Mouse (Mus musculus) hindbrain, embryonic 11.5 days (tissue): ENCODE results near the gene Phf3. TPM values are rescaled to one million over a fixed set of nuclear protein-coding genes. Genes with fewer than 3 reads are reported as not detected.

Source experiments
- ATAC-seq: fragments of 200-750 bp; cut with Nextera tagmentation; 2 replicates; pipeline ENCODE4 v1.8.0; 2017; ENCODE audit warnings: mild to moderate bottlenecking, moderate TSS enrichment, moderate library complexity; ENCODE audit not compliant: low FRiP score
- DNase-seq: peaks from one replicate; pipeline ENCODE4 v3.0.0-alpha.2; 2015; ENCODE audit warnings: low spot score
- H3K27ac ChIP-seq: fragments of 300-500 bp; sonication (generic); 2 replicates; pipeline ENCODE4 v1.5.1; 2014; ENCODE audit warnings: mild to moderate bottlenecking, low read depth, low read length
- H3K27me3 ChIP-seq: fragments of 300-500 bp; sonication (generic); 2 replicates; pipeline ENCODE4 v1.6.1; 2014; ENCODE audit warnings: mild to moderate bottlenecking, low read length, moderate library complexity, mixed read lengths; ENCODE audit not compliant: control insufficient read depth, insufficient read depth
- H3K36me3 ChIP-seq: fragments of 300-500 bp; sonication (generic); 2 replicates; pipeline ENCODE4 v1.6.1; 2014; ENCODE audit warnings: mild to moderate bottlenecking, low read length, moderate library complexity, mixed read lengths; ENCODE audit not compliant: control insufficient read depth, insufficient read depth
- H3K4me1 ChIP-seq: fragments of 300-500 bp; sonication (generic); replicated peaks from 2 replicates; pipeline ENCODE4 v1.6.1; 2014; ENCODE audit warnings: low read length, mixed read lengths; ENCODE audit not compliant: control insufficient read depth, insufficient read depth
- H3K4me2 ChIP-seq: fragments of 300-500 bp; sonication (generic); replicated peaks from 2 replicates; pipeline ENCODE4 v1.6.1; 2014; ENCODE audit warnings: mild to moderate bottlenecking, low read depth, low read length
- H3K4me3 ChIP-seq: fragments of 300-500 bp; sonication (generic); 2 replicates; pipeline ENCODE4 v1.5.1; 2014; ENCODE audit warnings: low read depth, low read length
- H3K9ac ChIP-seq: fragments of 300-500 bp; sonication (generic); 2 replicates; pipeline ENCODE4 v1.6.1; 2014; ENCODE audit warnings: low read depth, low read length
- H3K9me3 ChIP-seq: fragments of 300-500 bp; sonication (generic); 2 replicates; pipeline ENCODE4 v1.6.1; 2016; ENCODE audit warnings: low read length; ENCODE audit not compliant: control insufficient read depth
- WGBS: fragments of 180-500 bp; shearing (Covaris S2); extraction: QIAGEN DNeasy Blood & Tissue Kit; methylation state at CpG from one replicate; pipeline ENCODE4 v1.1.7; 2014; 5-methylcytosine and 5-hydroxymethylcytosine counted together
- polyA plus RNA-seq: library from polyadenylated mRNA; unstranded; fragments of >200 nt; fragmentation: Nextera tagmentation; extraction: Ambion mirVana; gene quantifications from 2 replicates; pipeline ENCODE4 v1.2.1, GENCODE M21; 2014

Phf3 gene
- polyA plus RNA-seq, 1 experiment from 2014 or later: 58.0 TPM

- Histone ChIP-seq H3K4me2 (no peak overlapping the region), H3K9ac (no peak overlapping the region), H3K4me3 (no peak overlapping the region), H3K27me3 (no peaks in the 10 kb centered on the region), H3K9me3 (no peaks in the 10 kb centered on the region), H3K4me1 (no peaks in the 10 kb centered on the region), H3K36me3 (peaks cover 24% of the 10 kb centered on the region; the same call in 1 of the 2 replicates), H3K27ac (no peak overlapping the region)
- ATAC-seq (no peak), DNase-seq (no peak)
- 76% methylated on average over 7 of the region's 7 CpGs for WGBS
Measured at GRCm38 (mm10) chr1:30804919-30805318, 68.8 kb downstream of the Phf3 start.

- Histone ChIP-seq H3K27me3 (no peaks in the 10 kb centered on the region), H3K9ac (no peak overlapping the region), H3K4me2 (no peak overlapping the region), H3K9me3 (no peaks in the 10 kb centered on the region), H3K4me1 (no peaks in the 10 kb centered on the region), H3K4me3 (no peak overlapping the region), H3K36me3 (peaks cover 17% of the 10 kb centered on the region; the same call in 1 of the 2 replicates), H3K27ac (no peak overlapping the region)
- DNase-seq (no peak), ATAC-seq (no peak)
- WGBS: 91% methylated on average over 8 of the region's 8 CpGs
Measured at GRCm38 (mm10) chr1:30801911-30802310, 71.8 kb downstream of the Phf3 start.

DNA sequence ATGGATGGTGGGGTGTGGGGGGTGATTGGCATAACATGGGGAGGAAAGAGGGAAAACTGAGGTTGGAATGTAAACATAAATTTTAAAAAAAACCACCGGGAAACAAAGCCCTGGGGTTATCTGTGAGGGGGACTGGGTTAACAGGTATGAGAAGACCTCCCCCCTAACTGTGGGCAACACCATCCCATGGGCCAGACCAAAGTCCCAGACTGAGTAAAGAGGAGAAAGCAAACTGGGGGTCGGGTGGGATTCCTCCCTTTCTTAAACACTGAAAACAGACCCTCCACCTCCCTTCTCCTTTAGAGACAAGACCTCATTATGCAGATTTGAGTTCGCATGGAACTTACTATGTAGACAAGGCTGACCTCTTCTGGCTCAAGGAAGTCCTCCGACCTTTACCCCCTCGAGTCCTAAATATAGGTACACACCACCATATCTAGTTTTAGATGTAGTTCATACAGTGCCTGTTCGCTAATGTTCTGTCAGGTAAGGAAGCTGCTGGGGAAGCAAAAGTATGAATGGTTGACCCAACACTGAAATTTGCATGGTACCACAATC lies 74.4 kb downstream of the Phf3 start:
- Histone ChIP-seq H3K4me3 (no peak overlapping the region), H3K36me3 (peaks cover 7% of the 10 kb centered on the region; the same call in 1 of the 2 replicates), H3K4me1 (no peaks in the 10 kb centered on the region), H3K9me3 (no peaks in the 10 kb centered on the region), H3K9ac (no peak overlapping the region), H3K27ac (no peak overlapping the region), H3K27me3 (no peaks in the 10 kb centered on the region), H3K4me2 (no peak overlapping the region)
- no peak; the same call in 1 of the 2 replicates for ATAC-seq
- no peak for DNase-seq
- WGBS: 79% methylated on average over 6 of the region's 6 CpGs

DNA sequence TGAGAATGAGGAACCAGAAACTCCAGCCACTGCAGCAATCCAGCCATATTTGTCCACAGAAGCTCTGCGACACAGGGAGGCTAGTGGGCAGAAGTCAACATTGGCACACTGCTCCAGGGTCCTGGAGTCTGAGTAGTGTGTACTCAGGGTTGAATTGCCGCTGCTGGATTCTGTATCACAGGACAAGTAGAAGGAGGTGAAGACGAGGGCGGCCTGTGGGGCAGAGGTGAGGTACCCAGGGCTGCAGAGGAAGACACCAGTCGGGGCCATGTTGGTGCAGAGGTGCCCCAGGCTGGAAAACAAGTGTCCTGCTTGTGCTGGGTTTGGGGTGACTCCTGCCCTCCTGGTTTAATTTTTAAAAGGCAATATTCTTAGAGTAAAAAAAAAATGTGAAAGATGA lies 79.1 kb downstream of the Phf3 start:
- no peaks in the 10 kb centered on the region for H3K27me3 ChIP-seq
- no peaks in the 10 kb centered on the region for H3K9me3 ChIP-seq
- no peak overlapping the region for H3K4me3 ChIP-seq
- ATAC-seq (no peak), DNase-seq (no peak)
- no peak overlapping the region for H3K27ac ChIP-seq
- no peaks in the 10 kb centered on the region for H3K36me3 ChIP-seq
- no peak overlapping the region for H3K9ac ChIP-seq
- H3K4me2 ChIP-seq: no peak overlapping the region
- 92% methylated on average over 5 of the region's 5 CpGs for WGBS
- no peaks in the 10 kb centered on the region for H3K4me1 ChIP-seq

DNA sequence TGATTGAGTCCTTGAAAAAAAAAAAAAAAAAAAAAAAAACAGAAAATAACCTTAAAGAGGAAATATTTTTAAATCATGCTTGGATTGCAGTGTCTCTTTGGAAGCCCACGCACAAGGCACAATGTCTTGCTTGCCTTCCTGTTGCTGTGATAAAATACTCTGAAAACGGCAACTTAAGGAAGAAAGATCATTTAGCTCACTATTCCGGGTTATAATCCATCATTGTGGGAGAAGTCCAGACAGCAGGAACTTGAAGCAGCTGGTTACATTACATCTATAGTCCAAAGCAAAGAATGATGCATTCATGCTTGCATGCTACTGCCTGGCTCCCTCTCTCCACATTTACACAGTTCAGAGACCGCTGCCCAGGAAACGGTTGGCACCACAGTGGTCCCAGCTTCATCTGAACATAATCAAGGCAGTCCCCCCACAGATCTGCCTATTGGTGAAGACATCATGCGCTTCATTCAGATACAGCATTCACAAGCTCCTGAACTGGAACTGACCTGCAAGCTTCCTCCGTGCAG lies 80.3 kb downstream of the Phf3 start:
- Histone ChIP-seq H3K4me1 (no peaks in the 10 kb centered on the region), H3K9ac (no peak overlapping the region), H3K4me3 (no peak overlapping the region), H3K9me3 (no peaks in the 10 kb centered on the region), H3K27me3 (no peaks in the 10 kb centered on the region), H3K36me3 (no peaks in the 10 kb centered on the region), H3K27ac (no peak overlapping the region), H3K4me2 (no peak overlapping the region)
- no peak for DNase-seq
- no peak for ATAC-seq
- 84% methylated on average over 7 of the region's 7 CpGs for WGBS

DNA sequence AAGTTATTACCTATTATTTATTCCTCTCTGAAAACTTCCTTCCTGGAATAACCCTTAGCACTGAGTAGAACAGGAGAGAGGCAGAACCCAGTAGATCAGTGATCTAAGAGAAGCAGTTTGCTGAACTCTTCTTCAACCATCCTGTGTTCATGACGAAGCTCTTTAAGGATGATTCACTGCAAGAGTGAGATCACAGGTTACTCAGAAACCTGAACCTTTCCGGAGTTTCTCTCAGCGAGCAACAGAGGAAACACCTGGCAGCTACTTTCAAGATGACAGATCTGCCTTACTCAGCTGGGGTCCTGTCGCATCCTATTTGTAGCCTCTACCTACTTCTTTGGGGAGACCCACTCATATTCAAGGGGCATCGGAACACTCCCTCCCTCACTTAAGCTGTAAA lies 80.8 kb downstream of the Phf3 start:
- ATAC-seq (no peak), DNase-seq (no peak)
- H3K9ac ChIP-seq: no peak overlapping the region
- WGBS: 67% methylated on average over 5 of the region's 5 CpGs
- no peaks in the 10 kb centered on the region for H3K4me1 ChIP-seq
- H3K27me3 ChIP-seq: no peaks in the 10 kb centered on the region
- H3K27ac ChIP-seq: no peak overlapping the region
- no peak overlapping the region for H3K4me3 ChIP-seq
- H3K4me2 ChIP-seq: no peak overlapping the region
- no peaks in the 10 kb centered on the region for H3K36me3 ChIP-seq
- no peaks in the 10 kb centered on the region for H3K9me3 ChIP-seq

DNA sequence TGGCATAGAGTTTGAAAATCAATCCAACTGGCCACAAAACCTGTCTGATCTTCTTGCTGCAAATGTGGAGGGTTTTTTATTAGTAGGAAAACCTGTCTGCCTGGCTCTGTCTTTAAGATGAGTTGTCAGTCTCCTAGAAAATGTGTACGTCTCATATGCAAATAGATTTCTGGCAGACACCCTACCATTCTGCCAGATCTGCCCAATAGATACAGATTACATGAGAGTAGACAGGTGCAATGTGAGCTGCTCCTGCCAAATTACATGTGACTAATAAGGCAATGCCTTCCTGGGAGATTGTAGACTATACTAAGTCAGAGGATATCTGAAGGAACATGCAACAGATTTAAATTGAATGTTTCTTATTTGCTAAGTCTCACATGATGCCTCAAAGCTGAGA lies 83.5 kb downstream of the Phf3 start:
- Histone ChIP-seq H3K4me3 (no peak overlapping the region), H3K27ac (no peak overlapping the region), H3K27me3 (no peaks in the 10 kb centered on the region), H3K4me1 (no peaks in the 10 kb centered on the region), H3K36me3 (no peaks in the 10 kb centered on the region), H3K9me3 (no peaks in the 10 kb centered on the region), H3K9ac (no peak overlapping the region), H3K4me2 (no peak overlapping the region)
- DNase-seq (no peak), ATAC-seq (no peak)
- 87% methylated on average over 1 of the region's 1 CpGs for WGBS

DNA sequence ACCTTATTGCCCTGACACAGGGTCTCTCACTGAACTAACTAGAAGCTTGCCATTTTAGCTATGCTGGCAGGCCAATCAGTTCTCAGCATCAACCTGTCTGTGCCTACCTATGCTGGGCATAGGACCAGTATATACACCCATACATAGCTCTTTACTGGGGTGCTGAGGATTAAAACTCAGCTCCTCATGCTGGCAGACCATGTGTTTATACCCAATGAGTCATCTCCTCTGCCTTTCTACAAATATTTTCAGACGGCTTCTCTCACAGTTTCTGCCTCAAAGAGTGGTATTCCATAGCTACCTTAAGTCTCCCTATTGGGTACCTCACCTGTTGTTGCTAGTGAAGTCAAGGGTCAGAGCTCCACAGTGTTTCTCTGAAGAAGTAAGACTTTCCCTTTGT lies 84.0 kb downstream of the Phf3 start:
- H3K4me1 ChIP-seq: no peaks in the 10 kb centered on the region

GRCm38 (mm10) chr1:30789001-30789400 lies 84.7 kb downstream of the Phf3 start:
- H3K4me2 ChIP-seq: no peak overlapping the region
- H3K36me3 ChIP-seq: no peaks in the 10 kb centered on the region
- no peak overlapping the region for H3K27ac ChIP-seq
- no peaks in the 10 kb centered on the region for H3K27me3 ChIP-seq
- no peaks in the 10 kb centered on the region for H3K9me3 ChIP-seq
- no peaks in the 10 kb centered on the region for H3K4me1 ChIP-seq
- ATAC-seq (no peak), DNase-seq (no peak)
- no peak overlapping the region for H3K4me3 ChIP-seq
- 74% methylated on average over 2 of the region's 2 CpGs for WGBS
- no peak overlapping the region for H3K9ac ChIP-seq

More for the DNA sequence above, 84.0 kb downstream of the Phf3 start:
- Histone ChIP-seq H3K27me3 (no peaks in the 10 kb centered on the region), H3K27ac (no peak overlapping the region), H3K9me3 (no peaks in the 10 kb centered on the region), H3K9ac (no peak overlapping the region), H3K4me3 (no peak overlapping the region), H3K4me2 (no peak overlapping the region), H3K36me3 (no peaks in the 10 kb centered on the region)
- DNase-seq: no peak
- ATAC-seq: no peak
- WGBS: 77% methylated on average over 1 of the region's 1 CpGs
